Mouse (Mus musculus) embryo, embryonic 9.5 days (tissue): ENCODE data around the gene Nicn1.
"Not testable (repeated sequence)": the region's sequence is repeated elsewhere in the genome, so short reads cannot be mapped to it uniquely, and the experiment has no call there.

Experiments
- DNase-seq: peaks from one replicate; pipeline ENCODE4 v3.0.0-alpha.2; 2017; ENCODE audit errors: extremely low spot score

Nicn1 gene

GRCm38 (mm10) chr9:108278697-108279450 is 11.4 kb upstream of the Nicn1 start:
- no peak for DNase-seq

DNA sequence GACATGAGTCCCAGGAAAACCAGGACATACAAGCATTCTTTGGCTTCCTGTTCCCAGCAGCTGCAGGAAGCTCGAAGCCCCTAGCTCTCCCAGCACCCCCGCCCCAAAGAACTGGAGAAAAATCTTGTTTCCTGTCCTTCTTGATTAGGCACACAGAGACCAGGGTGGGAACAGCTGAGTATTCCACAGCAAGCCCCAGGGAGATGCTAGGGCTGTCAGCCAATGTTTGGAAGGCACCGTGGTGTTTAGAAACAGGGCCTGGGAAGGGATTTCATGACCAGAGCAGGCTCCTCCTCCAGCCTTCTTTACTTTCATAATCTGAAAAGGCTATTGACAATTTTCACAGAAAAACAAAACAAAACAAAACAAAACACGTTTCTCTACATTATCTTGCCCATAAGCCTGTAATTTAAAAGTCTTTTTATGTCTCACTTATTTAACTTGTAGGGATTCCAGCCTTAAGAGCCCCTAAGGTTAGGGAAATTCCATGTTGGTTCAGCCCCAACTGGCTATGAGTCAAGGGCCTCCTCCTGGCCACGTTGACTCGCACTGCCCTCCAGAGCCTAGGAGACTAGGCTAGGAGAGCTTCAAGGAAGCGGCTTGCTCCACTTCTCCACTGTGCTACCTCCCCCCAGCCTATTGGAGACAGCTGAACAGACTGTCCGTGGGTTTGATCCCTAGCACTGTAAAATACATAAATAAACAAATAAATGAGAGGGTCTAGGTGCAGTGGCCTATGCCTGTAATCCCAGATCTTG is 10.0 kb upstream of the Nicn1 start:
- DNase-seq: no peak

GRCm38 (mm10) chr9:108284410-108284809 is 5.8 kb upstream of the Nicn1 start:
- peak; percentile 70 for DNase-seq

GRCm38 (mm10) chr9:108287526-108288238 is 2.5 kb upstream of the Nicn1 start:
- DNase-seq: not testable (repeated sequence)

DNA sequence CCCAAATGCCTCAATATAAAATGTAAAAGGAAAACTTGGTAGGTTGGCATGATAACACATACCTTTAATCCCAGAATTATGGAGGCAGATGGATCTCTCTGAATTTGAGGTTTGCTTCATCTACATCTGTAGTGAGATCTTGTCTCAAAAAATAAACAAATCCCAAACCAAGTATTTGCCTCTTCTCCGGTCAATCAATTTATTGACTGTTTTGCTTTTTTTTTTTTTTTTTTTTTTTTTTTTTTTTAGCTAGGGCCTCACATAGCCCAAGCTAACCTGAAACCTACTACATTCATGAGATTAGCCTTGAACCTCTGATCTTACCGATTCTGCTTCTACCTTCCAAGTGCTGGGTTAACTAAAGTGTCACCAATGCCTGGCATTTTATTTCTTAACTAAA is 882 bp upstream of the Nicn1 start:
- no peak for DNase-seq

- no peak for DNase-seq
Observed at GRCm38 (mm10) chr9:108290773-108291172, 544 bp downstream of the Nicn1 start.

GRCm38 (mm10) chr9:108296453-108297355 is 6.5 kb downstream of the Nicn1 start, which contains the start of gene Amt:
TSS of gene Amt (plus strand) at chr9:108296853.
- DNase-seq: peak; percentile 78

DNA sequence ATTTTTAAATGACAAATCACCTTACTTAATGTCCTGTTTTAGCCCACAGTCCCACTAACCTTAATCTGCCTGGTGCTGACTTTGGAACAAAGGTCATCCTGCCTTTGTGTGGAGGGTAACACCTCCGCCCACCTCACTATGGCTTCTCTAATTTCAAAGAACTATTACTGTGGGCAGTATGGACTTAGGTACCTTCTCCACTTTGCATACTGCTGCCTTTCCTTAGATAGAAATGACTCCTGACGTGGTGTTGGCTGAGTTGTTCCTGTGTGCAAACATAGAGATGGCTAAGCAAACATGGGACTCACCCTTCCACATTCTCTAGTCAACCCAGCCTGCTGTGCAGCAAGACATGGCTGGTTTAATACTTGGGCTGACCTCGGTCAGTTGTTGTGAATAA is 11.6 kb downstream of the Nicn1 start:
- DNase-seq: no peak

GRCm38 (mm10) chr9:108304716-108305115 is 14.5 kb downstream of the Nicn1 start:
- DNase-seq: no peak

GRCm38 (mm10) chr9:108305170-108305569 is 14.9 kb downstream of the Nicn1 start:
- DNase-seq: no peak

DNA sequence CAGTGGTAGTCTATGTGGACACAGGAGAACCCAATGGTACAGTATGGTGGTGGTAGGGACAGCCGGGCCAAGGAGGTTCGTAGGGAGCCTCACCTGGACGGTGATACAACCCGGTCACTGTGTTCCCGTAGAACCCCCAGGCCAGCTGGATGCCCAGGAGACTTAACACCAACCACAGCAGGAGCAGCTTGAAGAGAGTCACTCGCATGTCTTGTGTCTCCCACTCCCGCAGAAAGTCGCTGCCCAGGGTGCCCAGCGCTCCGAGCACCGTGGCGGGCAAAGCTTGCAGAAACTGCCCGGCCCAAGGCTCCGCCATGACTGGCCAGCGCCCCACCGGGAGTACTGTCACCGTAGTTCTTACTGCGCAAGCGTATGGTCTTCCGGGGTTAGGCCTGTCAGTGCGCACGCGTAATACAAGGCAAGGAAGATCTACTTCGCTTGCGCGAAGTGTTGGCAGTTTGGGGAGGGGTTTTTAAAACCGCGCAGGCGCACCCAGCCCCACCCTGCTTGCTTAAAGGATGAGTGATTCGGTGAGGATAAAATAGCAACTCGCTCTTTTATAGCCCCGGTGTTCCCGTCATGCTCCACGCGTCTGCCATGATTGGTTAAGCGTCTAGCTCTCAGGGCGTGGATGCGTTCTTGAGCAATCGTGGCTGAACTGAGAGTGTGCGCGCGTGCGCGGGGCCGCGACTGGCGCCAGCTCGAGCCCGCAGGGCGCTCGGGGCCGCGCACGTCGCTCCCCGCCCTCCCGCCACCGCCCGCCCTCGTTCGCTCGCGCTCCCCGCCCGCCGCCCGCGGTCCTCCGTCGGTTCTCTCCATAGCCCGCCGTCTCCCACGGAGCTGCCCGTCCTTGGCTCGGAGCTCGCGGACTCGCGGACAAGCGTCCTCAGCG is 15.6 kb downstream of the Nicn1 start, which contains the start of the genes Rhoa and Tcta:
Rhoa (plus strand) TSS at position 501 of the 892 bp plus-strand sequence.
Tcta (minus strand) TSS at position 532 of the 892 bp plus-strand sequence.
- DNase-seq: peak; percentile 97

GRCm38 (mm10) chr9:108306571-108306980 is 16.3 kb downstream of the Nicn1 start:
- DNase-seq: no peak

DNA sequence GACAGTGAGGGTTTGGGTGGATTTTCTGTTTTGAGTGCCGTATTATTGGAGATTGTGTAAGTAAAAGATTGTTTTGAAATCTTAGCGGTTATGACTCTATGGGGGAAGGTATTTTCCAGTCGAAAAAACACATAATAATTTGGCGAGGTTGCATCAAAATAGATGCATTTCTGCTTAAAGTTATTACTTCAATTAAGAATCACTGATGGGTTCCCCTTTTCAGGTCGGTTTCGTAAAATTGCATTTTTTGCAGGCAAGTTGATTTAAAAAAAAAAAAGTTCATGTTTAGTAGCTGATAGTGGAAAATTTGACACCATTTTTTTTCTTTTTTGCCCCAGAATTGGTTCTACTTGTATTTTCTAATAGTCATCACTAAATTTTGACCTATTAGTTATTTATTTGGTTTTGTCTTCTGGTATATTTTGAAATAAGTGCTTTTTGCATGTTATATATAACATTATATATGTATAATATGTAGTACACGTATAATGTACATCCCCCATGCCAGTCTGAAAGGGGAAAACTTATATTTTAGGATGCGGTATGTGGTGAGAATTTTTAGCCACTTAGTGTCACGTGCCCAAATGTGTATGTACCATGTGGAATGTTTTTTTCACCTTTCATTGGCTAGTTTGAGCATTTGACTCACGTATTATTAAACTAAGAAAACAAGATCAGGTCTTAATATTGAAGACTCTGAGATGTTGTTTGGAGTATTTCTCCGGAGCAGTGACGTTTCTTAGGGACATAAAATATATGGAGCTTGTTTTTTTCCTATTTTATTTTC is 17.0 kb downstream of the Nicn1 start:
- no peak for DNase-seq

GRCm38 (mm10) chr9:108308141-108308540 is 17.9 kb downstream of the Nicn1 start:
- no peak for DNase-seq

- no peak for DNase-seq
Observed at GRCm38 (mm10) chr9:108317572-108317971, 27.3 kb downstream of the Nicn1 start.

DNA sequence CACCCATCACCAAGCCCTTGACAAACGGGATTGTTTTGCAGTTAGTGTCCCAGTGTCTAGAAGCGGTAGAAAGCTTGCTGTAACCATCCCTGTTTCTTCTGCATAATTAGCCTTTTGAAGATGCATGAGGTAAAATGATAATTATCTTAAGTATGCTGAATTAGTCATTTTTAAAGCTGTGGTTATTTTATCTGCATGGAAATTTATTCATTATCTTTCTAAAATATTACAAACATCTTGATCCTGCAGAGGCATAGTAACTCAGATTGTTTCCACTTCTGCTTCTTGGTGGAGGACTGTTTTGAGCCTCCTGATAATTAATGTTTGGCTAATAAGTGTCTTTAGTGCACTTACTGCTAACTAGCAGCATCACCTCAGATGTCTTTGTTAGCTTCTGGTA is 28.2 kb downstream of the Nicn1 start:
- no peak for DNase-seq

DNA sequence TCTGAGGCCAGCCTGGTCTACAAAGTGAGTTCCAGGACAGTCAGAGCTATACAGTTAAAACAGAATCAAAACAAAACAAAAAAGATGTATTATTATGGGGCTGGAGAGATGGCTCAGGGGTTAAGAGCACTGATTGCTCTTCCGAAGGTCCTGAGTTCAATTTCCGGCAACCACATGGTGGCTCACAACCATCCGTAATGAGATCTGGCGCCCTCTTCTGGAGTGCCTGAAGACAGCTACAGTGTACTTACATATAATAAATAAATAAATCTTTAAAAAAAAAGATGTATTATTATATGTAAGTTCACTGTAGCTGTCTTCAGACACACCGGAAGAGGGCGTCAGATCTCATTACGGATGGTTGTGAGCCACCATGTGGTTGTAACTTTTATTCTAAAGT is 31.8 kb downstream of the Nicn1 start:
- DNase-seq: not testable (repeated sequence)

GRCm38 (mm10) chr9:108324784-108325183 is 34.6 kb downstream of the Nicn1 start:
- no peak for DNase-seq

DNA sequence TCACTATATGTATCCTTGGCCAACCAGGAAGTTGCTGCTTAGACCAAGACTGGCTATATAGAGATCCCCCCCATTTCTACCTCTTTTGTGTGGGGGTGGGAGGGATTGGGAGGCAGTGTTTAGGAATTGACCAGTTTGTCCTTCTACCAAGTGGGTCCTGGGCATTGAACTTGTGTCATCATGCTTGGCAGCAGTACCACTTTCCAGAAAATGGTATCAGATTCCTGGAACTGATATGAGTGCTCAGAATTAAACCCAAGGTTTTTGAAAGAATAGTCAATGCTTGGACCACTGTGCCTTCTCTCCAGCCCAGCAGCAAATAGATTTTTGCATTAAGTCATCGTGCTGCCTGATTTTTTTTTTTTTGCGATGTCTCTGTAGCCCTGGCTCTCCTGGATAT is 35.6 kb downstream of the Nicn1 start:
- no peak for DNase-seq
